Mouse (Mus musculus): Measurements from ENCODE around the gene Basp1. TPM values are rescaled to one million over a fixed set of nuclear protein-coding genes. Genes with fewer than 3 reads are reported as not detected.
"Not testable (repeated sequence)": the region's sequence is repeated elsewhere in the genome, so short reads cannot be mapped to it uniquely, and the experiment has no call there.

The Basp1 gene
- 1 to 10 TPM; 3.1 to 4.9 (median 3.6) TPM for total RNA-seq (2022)

DNA sequence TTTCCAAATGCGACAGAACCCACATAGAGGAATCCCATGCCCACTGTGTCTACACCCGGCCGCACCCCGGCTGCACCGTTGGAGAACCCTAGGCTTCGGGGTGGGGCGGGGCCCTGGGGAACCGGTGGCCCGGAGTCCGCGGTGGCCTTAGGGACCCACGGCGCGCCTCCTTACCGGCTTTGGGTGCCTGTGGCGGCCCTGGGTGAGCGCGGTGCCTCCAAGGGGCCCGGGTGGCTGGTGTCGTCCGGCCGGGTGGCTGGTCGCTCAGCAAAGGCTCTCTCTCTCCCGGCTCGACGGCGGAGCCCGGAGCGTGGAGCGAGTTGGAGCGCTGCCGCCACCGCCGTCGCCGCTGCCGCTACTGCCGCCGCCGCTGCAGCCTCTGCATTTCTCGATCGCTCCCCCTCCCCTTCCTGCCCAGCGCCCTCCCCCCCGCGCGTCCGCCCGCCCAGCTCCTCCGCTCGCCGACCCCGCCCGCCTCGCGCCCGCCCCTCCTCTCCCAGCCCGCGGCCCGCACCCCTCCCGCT lies at the start of gene Basp1:
TSS of gene Basp1 (minus strand) at position 387 of the 524 bp plus-strand sequence.
- no peak for DNase-seq

DNA sequence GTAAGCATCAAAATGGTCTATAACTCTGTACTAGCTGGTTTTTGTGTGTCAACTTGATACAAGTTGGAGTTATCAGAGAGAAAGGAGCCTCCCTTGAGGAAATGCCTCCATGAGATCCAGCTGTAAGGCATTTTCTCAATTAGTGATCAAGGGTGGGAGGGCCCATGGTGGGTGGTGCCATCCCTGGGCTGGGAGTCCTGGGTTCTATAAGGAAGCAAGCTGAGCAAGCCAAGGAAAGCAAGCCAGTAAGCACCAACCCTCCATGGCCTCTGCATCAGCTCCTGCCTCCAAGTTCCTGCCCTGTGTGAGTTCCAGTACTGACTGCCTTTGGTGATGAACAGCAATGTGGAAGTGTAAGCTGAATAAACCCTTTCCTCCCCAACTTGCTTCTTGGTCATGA lies 49.5 kb upstream of the Basp1 start:
- DNase-seq = not testable (repeated sequence)

DNA sequence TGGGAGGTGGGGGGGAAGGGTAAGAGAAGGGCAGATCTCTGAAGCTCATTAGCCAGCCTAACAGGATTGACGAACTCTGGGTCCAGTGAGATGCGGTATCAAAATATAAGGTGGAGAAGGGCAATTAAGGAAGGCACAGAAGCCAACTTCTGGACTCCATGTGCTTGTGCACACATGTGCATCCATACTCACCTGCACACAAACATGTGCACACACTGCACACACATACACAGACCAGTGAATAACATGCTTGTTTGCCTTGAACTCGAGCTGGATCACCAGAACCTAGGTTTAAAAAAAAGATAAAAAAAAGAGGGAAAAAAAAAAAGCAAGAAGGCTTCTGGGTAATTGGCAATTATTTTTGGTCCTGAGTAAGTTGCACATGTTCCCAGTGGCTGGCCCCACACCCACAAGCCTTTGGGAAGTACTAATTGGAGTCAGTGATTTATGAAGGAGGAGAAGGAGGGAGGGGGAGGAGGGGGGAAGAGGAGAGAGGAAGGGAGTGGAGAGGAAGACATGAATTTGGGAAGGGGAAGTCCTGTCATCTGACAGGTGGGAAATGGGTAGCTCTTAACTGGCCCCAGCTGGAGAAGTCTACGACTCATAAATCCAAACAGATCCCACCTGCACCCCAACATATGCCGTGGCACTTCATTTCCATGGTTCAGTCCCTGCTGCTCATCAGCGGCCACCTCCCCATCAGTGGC lies 48.6 kb upstream of the Basp1 start:
- no peak for DNase-seq

DNA sequence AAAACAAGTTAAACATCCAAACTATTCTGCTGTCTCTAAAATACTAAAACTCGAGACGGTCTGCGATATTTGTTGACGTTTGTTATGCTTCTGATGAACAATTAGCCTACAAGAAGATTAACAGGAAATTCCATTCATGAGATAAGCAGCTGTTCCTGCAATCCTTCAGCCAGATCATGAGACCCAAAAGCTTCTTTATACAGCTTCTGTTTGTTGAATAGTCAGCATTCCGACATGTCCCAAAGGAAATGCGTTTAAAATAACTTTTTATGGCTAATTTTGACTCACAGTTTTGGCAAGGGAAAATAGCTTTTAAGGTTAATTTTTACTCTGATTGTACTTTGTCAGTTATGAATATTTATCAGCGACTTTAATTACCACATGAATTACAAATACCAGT lies 46.3 kb upstream of the Basp1 start:
- DNase-seq = no peak

DNA sequence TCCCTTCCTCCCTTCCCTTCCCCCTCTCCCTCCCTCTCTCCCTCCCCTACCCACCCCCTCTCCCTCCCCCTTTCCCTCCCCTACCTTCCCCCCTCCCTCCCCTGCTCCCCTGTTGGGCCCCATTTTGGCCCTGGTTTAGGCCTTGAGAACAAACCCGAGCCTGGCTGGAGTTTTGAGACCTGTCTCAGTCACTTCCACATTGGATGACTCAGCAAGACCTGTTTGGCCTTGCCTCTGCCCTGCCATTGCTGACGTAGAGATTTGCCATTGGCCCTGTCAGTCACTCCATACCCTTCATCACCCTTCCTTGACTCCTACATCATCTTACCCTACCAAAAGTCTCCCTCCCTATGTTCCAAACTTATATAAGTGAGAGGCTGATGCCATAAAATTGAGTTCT lies 43.9 kb upstream of the Basp1 start:
- no peak for DNase-seq

DNA sequence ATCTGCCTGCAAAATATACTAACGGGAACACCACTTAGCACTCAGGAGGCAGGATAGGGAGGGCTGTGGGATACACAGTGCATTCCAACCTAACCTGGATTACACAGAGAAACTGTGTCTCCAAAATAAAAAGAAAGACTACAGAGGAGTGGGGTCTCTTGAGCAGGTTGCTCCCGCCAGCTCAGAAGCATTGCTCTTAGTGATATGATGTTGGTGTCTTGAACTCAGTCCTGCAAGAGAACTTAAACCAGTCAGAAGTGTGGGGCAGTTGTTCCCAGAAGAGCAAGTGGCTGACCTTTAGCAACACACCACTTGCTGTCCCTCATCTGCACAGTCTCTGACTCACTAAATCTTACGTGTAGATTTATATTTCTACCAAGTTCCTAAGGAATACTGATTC lies 40.0 kb upstream of the Basp1 start:
- DNase-seq = no peak

DNA sequence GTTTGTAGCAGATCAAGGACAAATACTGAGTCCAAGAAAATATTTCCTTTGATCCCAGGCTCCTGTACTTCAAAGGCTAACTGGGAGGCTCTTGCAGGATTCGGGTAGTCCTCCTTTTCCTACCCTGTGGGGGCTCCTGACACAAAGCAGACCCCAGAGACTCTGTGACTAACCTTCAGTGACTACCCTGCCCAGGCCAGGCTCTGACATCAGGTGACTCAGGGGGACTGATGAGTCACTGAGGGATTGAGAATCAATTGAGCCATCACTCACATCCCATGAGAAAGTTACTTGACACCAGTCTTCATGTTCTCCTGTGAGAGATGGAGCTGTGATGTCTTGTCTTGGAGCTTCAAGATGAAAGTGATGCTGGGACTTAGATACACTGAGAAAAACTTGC lies 35.8 kb upstream of the Basp1 start:
- DNase-seq = no peak

DNA sequence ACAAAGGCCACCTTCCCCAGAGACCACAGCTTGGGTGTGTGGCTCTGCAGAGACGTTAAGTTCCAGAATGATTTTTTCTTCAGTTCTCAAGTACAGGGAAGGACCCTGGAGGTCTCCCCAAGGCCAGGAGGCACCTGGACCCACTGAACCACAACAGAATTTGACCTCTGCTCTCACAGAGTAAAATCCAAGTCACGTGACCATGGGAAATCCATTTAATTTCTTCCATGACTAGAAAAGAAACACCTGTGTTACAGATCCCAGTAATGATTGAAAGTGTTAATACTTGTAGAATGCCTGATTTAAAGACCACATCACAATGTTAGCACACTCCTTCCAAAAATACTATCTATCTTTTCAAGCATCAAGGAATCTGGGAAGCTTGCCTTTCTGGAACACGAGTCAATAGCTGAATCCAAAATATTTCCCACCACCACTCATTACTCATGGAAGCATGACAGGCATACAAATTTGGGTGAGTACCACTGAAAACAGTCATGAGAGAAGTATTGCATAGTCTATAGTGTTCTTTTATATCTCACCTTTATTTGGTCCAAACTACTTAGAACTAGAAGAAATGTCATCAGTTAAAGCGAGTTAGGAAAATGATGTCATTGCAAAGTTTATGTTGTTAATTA lies 35.3 kb upstream of the Basp1 start:
- no peak for DNase-seq

DNA sequence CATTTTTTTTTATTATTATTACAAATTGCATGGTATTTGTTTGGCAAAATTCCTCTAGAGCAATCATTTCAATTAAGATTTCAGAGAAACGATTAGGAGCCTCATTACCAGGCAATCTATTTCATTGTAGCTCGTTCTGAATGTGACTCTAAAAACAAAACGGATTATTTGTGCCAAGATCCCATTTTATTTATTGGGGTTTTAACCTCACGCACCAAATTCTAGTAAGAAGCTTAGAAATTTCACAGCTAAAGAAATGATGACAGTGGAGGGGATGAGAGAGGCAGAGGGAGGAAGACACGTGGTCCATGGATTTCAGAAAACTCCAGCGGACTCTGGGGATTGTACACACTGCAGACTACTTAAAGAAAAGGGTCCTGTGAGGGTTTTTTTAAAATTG lies 33.6 kb upstream of the Basp1 start:
- DNase-seq = no peak

DNA sequence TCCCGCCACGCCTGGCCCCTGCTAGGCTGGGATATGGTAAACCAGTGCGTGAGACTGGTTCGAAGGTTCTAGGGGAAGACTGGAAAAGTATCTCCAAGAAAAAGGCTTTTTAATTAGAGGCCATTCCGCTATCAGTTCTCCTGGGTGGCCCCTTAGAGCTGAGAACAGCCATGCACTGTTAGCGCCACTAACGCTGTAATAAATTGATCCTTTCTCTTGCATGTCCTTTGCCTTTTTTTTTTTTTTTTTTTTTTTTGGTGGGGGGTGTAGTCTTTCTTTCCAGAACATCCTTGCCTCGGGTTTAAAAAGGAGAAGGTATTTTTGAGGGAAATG lies 32.6 kb upstream of the Basp1 start:
- DNase-seq = no peak

DNA sequence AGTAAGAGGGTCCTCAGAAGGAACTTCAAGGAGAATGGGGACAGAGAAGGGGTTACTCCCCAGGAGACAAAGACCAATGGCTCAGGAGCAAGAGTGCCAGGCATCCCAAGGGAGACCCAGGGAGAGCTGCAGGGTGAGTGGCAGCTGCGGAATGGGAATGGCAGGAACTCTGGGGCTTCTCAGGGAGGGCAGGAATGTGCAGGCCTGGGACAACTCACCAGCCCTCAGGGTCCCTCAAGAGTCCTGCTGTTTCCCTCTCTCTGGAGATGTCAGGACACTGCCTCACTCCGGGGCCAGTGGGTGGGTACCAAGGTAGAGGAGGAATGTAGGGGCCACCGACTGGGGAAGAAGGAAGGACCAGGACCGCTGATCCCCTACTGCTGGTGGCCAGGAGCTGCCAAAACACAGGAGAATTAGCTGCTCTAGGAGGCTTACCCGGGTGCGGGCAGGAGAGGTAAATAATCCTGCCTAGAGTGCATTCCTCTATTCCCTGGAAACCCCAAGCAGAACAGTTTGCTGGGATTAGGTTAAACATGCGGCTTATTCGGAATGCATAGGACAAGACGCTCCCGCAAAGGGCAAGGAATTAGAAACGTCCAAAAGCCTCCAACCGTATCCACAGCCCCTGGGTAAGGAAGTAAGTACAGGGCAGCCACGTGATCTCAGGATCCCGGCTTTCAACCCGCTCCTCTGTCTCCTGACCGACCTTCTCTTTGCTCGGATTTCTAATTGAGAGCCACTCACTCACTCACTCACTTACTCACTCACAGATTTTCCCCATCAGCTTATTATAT lies 32.0 kb upstream of the Basp1 start:
- DNase-seq = no peak

DNA sequence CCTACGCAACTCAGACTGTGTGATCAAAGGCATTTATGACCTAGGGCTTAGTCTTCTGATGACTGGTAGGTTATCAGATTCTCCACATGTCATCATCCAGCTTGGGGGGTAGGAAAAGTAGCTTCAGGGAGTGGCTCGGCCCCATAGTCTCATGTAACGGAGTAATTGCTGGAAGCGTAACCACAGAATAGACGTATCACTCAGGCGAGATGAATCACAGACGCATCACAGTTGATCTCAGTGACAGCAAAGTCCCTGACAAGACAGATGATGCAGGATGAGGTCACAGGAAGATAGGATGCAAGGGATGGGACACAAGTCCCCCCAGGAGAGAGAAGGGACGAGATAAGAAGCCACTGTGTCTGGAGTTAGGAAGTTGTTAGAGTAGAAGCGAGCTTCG lies 30.6 kb upstream of the Basp1 start:
- peak; percentile 58 for DNase-seq

DNA sequence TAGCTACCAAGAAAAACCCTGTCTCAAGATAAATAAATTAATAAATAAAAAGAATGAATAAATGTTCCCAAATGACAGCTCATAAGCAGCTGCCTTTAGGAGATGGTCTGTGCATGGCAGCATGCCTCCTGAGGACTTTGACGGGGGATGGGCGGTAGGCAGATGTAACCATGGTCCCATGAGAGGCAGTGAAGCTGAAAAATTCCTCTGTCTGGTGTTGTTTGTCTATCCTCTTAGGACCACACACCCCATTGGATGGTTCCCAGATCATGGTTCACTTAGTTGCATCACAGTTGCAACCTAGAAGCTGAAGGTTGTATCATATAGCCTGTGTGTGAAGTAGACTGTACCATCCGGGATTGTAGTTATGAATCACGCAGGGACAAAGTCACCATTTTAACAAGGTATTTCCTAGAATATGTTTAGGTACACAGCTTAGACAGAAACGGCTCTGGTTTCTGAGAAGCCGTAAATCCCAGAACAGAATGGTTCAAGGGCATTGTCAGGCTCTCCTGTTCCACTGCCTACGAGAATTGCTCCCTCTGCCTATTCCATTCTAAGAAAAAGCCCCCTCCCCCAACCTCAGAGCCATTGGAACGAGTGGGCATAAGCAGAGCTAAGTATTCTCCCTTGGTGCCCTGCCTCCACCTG lies 29.7 kb upstream of the Basp1 start:
- DNase-seq = no peak

DNA sequence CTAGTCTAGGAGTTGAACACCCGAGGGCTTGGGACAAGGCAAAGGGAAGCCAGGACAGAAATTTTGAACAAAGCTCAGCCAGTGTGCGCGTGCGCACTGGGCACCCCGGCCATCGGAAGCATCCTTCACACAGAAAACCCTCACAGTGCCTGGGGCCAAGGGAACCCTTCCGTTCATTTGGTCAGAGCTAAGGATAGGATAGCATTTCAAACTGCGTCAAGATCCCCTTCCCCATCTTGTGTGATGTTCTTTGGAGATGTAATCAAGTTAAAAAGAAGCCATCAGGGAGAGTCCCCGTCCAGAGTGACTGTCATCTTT lies 28.3 kb upstream of the Basp1 start:
- DNase-seq = no peak

DNA sequence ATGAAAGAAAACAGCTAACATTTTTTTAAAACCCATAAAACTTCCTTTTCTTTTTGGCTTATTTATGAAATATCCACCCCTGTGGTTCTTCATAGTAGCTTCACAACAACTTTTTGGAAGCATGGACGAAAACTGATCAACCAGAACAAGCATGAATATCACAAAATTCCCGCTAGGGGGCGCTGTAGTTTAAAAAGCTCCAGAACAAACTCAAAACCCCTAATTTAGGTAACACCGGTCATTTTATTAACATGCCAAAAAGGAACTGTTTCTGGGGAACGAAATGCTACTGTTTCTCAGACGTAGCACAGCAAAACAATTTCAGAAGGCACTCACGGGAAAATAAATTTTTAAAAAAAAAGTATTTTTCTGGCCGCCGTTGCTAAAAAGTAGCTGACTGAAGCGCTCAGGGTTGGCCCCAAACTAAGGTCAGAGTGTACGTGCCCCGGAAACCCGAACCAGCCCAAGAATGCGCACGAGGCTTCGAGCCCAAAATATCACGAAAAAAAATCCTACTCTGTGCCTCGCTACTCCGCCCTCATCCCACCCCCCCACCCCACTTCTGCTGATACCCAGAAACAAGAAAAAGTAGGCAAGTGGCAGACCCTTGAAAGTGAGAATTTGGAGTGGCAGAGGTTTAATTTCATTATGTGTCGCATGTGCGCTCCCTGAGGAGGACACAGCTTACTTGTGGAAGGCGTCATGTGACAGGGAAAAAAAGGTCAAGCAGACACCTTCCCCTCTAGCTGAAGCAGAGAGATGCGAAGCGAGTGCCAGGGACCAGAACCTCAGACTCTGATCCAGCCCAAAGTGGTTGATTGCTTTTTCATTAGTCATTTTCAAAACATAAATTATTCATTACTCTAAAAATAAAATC lies 27.7 kb upstream of the Basp1 start:
- DNase-seq = peak; percentile 39

DNA sequence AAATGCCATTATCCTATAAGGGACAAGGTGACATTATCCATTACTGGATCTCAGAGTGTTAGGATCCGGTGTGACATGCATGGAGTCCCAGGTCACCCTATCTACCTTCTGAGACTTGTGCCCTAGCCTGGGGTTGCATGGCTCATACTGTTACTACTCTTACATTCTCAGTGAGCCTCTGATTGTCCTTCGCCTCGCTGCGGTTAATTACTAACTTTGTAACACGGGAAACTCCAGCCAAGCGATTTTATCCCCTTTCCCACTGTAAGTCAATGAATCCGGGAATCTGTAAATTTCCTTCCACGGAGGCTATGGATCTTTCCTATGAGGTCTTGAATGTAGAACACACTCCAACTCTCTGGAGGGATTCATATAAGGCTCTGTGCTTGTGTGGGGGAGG lies 26.8 kb upstream of the Basp1 start:
- no peak for DNase-seq

DNA sequence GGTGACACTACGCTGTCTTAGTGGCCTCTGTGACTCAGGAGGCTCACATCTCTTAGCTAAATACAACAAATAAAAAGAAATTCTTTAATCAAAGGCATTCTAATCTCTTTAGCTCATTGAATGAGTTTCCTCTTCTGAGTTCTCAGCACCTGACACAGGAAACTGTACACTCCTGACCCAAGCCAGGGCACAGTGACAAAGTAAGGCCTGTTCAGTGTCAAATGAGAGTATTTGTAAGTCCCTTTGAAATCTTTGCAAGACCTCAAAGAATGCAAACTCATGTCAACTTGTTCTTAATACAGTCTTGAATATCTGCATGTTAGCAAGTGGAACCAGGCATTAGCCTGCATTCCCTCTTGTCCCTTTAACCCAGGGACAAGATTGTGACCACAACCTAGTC lies 18.8 kb upstream of the Basp1 start:
- DNase-seq = no peak

DNA sequence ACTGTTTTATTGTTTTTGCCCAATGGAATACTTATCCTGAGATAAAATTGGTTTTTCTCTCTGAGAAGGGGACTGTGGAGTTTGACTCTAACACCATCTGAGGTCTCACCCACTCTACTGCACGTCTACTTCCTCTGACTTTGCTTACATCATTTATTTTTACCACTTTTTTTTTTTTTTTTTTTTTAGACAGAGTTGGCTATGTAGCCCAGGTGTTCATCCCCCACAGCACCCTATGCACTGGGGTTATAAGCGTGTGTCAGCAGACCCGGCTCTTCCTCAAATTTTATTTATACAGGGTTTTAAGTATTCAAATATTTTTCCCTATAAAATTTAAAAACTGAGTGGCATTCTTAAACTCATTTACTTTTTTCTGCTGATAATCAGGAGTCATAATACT lies 16.6 kb upstream of the Basp1 start:
- no peak for DNase-seq

DNA sequence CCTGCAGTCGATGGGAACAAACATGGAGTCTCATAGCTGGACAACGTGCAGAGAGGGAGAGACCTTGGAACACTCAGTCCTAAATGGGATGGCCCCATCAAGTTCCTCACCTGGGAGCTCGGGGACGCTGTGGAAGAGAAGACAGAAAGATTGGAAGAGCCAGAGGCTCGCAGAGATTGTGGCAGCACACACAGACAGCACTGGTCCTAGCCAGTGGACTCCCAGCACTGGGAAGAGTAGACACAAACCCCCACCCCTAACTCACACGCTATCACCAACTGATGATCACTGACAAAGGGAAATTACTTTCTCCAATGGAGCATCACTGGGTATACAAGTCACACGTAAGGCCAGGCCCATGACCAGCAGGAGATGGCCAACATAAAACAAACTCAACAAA lies 15.4 kb upstream of the Basp1 start:
- DNase-seq = no peak

DNA sequence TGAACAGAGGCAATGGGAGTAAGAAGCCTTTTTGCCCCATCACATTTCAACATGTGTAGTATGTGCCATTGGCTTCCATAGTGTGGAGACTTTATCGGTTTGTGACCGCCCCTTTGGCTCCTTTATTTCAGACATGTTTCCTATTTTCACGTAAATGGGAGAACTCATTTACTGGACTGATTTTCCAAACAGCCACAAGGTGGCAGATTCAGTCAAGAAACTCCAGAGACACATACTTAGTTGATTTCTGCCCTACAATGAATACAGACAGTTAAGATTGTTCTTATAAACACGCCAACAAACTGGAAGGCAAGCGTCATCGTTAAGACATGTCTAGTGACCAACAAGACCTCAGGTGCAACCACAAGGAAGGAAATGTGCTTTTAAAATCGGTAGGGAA lies 15.0 kb upstream of the Basp1 start:
- no peak for DNase-seq

DNA sequence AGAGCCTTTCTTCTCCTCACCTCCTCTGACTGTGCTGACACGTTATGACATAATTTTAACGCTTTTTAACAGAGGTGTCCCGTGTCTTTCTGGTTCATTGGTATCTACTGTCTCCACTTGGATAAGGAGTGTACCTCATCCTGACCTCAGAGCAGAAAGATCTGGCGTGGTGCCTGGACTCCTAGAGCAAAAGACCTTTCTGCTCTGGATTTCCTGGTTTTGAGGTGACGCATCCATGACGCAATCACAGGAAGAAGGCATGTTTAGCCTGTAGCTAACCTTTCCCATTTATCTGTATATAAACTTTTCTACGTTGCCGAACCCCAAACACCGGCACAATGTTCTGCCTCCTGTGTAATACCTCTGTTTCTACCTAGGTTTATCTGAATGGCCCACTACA lies 6.7 kb upstream of the Basp1 start:
- no peak for DNase-seq

DNA sequence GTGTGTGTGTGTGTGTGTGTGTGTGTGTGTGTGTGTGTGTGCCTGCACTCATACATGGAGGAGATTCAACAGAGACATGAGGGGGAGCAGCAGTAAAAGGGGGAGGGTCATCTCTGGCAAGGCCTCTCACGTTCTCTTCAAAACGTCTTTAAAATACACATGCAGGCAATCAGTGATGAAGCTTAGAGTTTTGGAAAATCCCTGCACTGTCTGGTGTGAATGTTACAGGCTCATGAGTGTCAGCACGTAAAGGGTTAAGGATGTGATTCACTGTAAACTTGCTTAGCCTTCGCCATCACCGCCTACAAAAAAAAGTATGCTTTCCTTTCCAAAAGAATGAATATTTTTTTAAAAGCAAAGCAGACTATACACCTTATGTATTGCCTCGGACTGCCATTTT lies 2.8 kb upstream of the Basp1 start:
- no peak for DNase-seq
